Mouse (Mus musculus): ENCODE measurements around the gene Scaf8.

- no peak for TF ChIP-seq CTCF (IDR thresholded peaks at IDR 0.05)
- TF ChIP-seq EP300 (IDR thresholded peaks at IDR 0.05): no peak
These were observed 89.1 kb downstream of the Scaf8 start for GRCm38 (mm10) chr17:3203916-3204315.

All from lung, postnatal 0 days (tissue).